Mouse (Mus musculus) hindbrain, embryonic 16.5 days (tissue): ENCODE data around the gene B4galnt1. TPM values are rescaled to one million over a fixed set of nuclear protein-coding genes. Genes with fewer than 3 reads are reported as not detected.

ENCODE experiments used
- ATAC-seq: fragments of 200-750 bp; cut with Nextera tagmentation; 2 replicates; pipeline ENCODE4 v1.8.0; 2017; ENCODE audit warnings: moderate TSS enrichment, moderate library complexity
- H3K27ac ChIP-seq: fragments of 300-500 bp; sonication (generic); 2 replicates; pipeline ENCODE4 v1.5.1; 2014; ENCODE audit warnings: low read depth, mild to moderate bottlenecking, control low read depth, low read length, moderate library complexity
- H3K27me3 ChIP-seq: fragments of 300-500 bp; sonication (generic); replicated peaks from 2 replicates; pipeline ENCODE4 v1.6.1; 2014; ENCODE audit warnings: low read length; ENCODE audit not compliant: control insufficient read depth, insufficient read depth
- H3K36me3 ChIP-seq: fragments of 300-500 bp; sonication (generic); 2 replicates; pipeline ENCODE4 v1.6.1; 2014; ENCODE audit warnings: mild to moderate bottlenecking, low read length, moderate library complexity, mixed read lengths; ENCODE audit not compliant: control insufficient read depth, insufficient read depth
- H3K4me1 ChIP-seq: fragments of 300-500 bp; sonication (generic); 2 replicates; pipeline ENCODE4 v1.6.1; 2014; ENCODE audit warnings: low read depth, low read length; ENCODE audit not compliant: control insufficient read depth, insufficient read depth
- H3K4me2 ChIP-seq: fragments of 300-500 bp; sonication (generic); 2 replicates; pipeline ENCODE4 v1.6.1; 2014; ENCODE audit warnings: mild to moderate bottlenecking, low read length, control low read depth, moderate library complexity
- H3K4me3 ChIP-seq: fragments of 300-500 bp; sonication (generic); 2 replicates; pipeline ENCODE4 v1.5.1; 2014; ENCODE audit warnings: mild to moderate bottlenecking, low read length, control low read depth, moderate library complexity
- H3K9ac ChIP-seq: fragments of 300-500 bp; sonication (generic); 2 replicates; pipeline ENCODE4 v1.6.1; 2014; ENCODE audit warnings: low read depth, mild to moderate bottlenecking, control low read depth, low read length, moderate library complexity
- H3K9me3 ChIP-seq: fragments of 300-500 bp; sonication (generic); 2 replicates; pipeline ENCODE4 v1.6.1; 2014; ENCODE audit warnings: mild to moderate bottlenecking, low read length, moderate library complexity; ENCODE audit not compliant: control insufficient read depth
- WGBS: fragments of 180-500 bp; shearing (Covaris S2); extraction: QIAGEN DNeasy Blood & Tissue Kit; methylation state at CpG from one replicate; pipeline ENCODE4 v1.1.7; 2014; 5-methylcytosine and 5-hydroxymethylcytosine counted together
- polyA plus RNA-seq: library from polyadenylated mRNA; unstranded; fragments of >200 nt; fragmentation: Nextera tagmentation; extraction: Ambion mirVana; gene quantifications from 2 replicates; pipeline ENCODE4 v1.2.1, GENCODE M21; 2015

B4galnt1 gene
- polyA plus RNA-seq, 1 experiment from 2014 or later, result 59.0 TPM

- Histone ChIP-seq H3K4me1 (peaks cover 20% of the 10 kb centered on the region), H3K36me3 (peaks cover 27% of the 10 kb centered on the region)
- WGBS, result 21% methylated on average over 22 of the region's 22 CpGs
Measured at GRCm38 (mm10) chr10:127194428-127195327, 29.7 kb downstream of the B4galnt1 start.

GRCm38 (mm10) chr10:127195328-127196129 is 30.5 kb downstream of the B4galnt1 start, which contains the start of gene Dtx3:
Gene Dtx3, minus strand, starts transcription at chr10:127195728.
- Histone ChIP-seq H3K36me3 (peaks cover 32% of the 10 kb centered on the region), H3K4me3 (peak within 1 kb of the TSS; percentile 80)

More at GRCm38 (mm10) chr10:127194428-127195327, 29.7 kb downstream of the B4galnt1 start:
- no peaks in the 10 kb centered on the region for H3K9me3 ChIP-seq
- H3K4me2 ChIP-seq, result peak overlapping the region; percentile 65
- peak overlapping the region; percentile 80 for H3K4me3 ChIP-seq
- ATAC-seq, result peak; percentile 50
- no peaks in the 10 kb centered on the region for H3K27me3 ChIP-seq
- peak overlapping the region; percentile 90 for H3K27ac ChIP-seq
- peak overlapping the region; percentile 94 for H3K9ac ChIP-seq

GRCm38 (mm10) chr10:127196392-127196791 is 31.4 kb downstream of the B4galnt1 start:
- 3% methylated on average over 5 of the region's 5 CpGs for WGBS
- Histone ChIP-seq H3K4me1 (peaks cover 17% of the 10 kb centered on the region), H3K36me3 (peaks cover 30% of the 10 kb centered on the region)

More at GRCm38 (mm10) chr10:127195328-127196129, 30.5 kb downstream of the B4galnt1 start, which contains the start of gene Dtx3:
- WGBS, result under 1% methylated on average over 32 of the region's 47 CpGs
- peak; percentile 69 for ATAC-seq
- peaks cover 17% of the 10 kb centered on the region for H3K4me1 ChIP-seq
- no peaks in the 10 kb centered on the region for H3K27me3 ChIP-seq
- peak within 1 kb of the TSS; percentile 90 for H3K27ac ChIP-seq
- H3K9ac ChIP-seq, result peak within 1 kb of the TSS; percentile 94
- H3K4me2 ChIP-seq, result peak within 1 kb of the TSS; percentile 65
- H3K9me3 ChIP-seq, result no peaks in the 10 kb centered on the region

GRCm38 (mm10) chr10:127197104-127197503 is 32.1 kb downstream of the B4galnt1 start:
- Histone ChIP-seq H3K4me1 (peaks cover 17% of the 10 kb centered on the region), H3K9me3 (no peaks in the 10 kb centered on the region), H3K4me3 (no peak overlapping the region), H3K36me3 (peaks cover 33% of the 10 kb centered on the region), H3K9ac (no peak overlapping the region), H3K27ac (no peak overlapping the region), H3K27me3 (no peaks in the 10 kb centered on the region), H3K4me2 (no peak overlapping the region)
- no peak for ATAC-seq
- 95% methylated on average over 8 of the region's 8 CpGs for WGBS

More at GRCm38 (mm10) chr10:127196392-127196791, 31.4 kb downstream of the B4galnt1 start:
- no peaks in the 10 kb centered on the region for H3K27me3 ChIP-seq
- ATAC-seq, result peak; percentile 69
- H3K4me2 ChIP-seq, result peak overlapping the region; percentile 65
- H3K9me3 ChIP-seq, result no peaks in the 10 kb centered on the region
- H3K9ac ChIP-seq, result peak overlapping the region; percentile 94
- peak overlapping the region; percentile 90 for H3K27ac ChIP-seq
- peak overlapping the region; percentile 80 for H3K4me3 ChIP-seq

GRCm38 (mm10) chr10:127197505-127198110 is 32.6 kb downstream of the B4galnt1 start:
- peaks cover 33% of the 10 kb centered on the region for H3K36me3 ChIP-seq
- WGBS, result 81% methylated on average over 11 of the region's 11 CpGs
- H3K27ac ChIP-seq, result no peak overlapping the region

GRCm38 (mm10) chr10:127198492-127198891 is 33.5 kb downstream of the B4galnt1 start:
- H3K27ac ChIP-seq, result no peak overlapping the region
- WGBS, result 60% methylated on average over 2 of the region's 2 CpGs
- no peaks in the 10 kb centered on the region for H3K9me3 ChIP-seq
- H3K36me3 ChIP-seq, result peaks cover 27% of the 10 kb centered on the region
- no peaks in the 10 kb centered on the region for H3K27me3 ChIP-seq
- no peak overlapping the region for H3K9ac ChIP-seq
- H3K4me3 ChIP-seq, result no peak overlapping the region
- H3K4me1 ChIP-seq, result peaks cover 17% of the 10 kb centered on the region
- no peak for ATAC-seq
- H3K4me2 ChIP-seq, result no peak overlapping the region

More at GRCm38 (mm10) chr10:127197505-127198110, 32.6 kb downstream of the B4galnt1 start:
- Histone ChIP-seq H3K27me3 (no peaks in the 10 kb centered on the region), H3K9me3 (no peaks in the 10 kb centered on the region), H3K9ac (no peak overlapping the region), H3K4me3 (no peak overlapping the region), H3K4me2 (no peak overlapping the region), H3K4me1 (peaks cover 17% of the 10 kb centered on the region)
- no peak for ATAC-seq

- peaks cover 17% of the 10 kb centered on the region for H3K4me1 ChIP-seq
- H3K27ac ChIP-seq, result no peak overlapping the region
- H3K36me3 ChIP-seq, result peaks cover 27% of the 10 kb centered on the region
- ATAC-seq, result peak; percentile 5; the same call in 1 of the 2 replicates
- H3K27me3 ChIP-seq, result no peaks in the 10 kb centered on the region
- H3K9ac ChIP-seq, result no peak overlapping the region
- H3K4me3 ChIP-seq, result no peak overlapping the region
- no peak overlapping the region for H3K4me2 ChIP-seq
- H3K9me3 ChIP-seq, result no peaks in the 10 kb centered on the region
- WGBS, result 66% methylated on average over 5 of the region's 5 CpGs
Measured at GRCm38 (mm10) chr10:127199068-127199467, 34.0 kb downstream of the B4galnt1 start.

GRCm38 (mm10) chr10:127199474-127199873 is 34.4 kb downstream of the B4galnt1 start:
- Histone ChIP-seq H3K27ac (no peak overlapping the region), H3K4me3 (no peak overlapping the region), H3K36me3 (peaks cover 28% of the 10 kb centered on the region), H3K27me3 (no peaks in the 10 kb centered on the region), H3K9ac (no peak overlapping the region), H3K4me1 (peaks cover 13% of the 10 kb centered on the region), H3K9me3 (no peaks in the 10 kb centered on the region), H3K4me2 (no peak overlapping the region)
- WGBS, result 89% methylated on average over 11 of the region's 11 CpGs
- no peak for ATAC-seq
